Mouse (Mus musculus) midbrain, embryonic 14.5 days (tissue): Measurements from ENCODE around the gene Slc40a1. TPM values are rescaled to one million over a fixed set of nuclear protein-coding genes. Genes with fewer than 3 reads are reported as not detected.

ENCODE experiments used
- ATAC-seq: fragments of 200-750 bp; cut with Nextera tagmentation; 2 replicates; pipeline ENCODE4 v1.8.0; 2017; ENCODE audit warnings: moderate number of reproducible peaks, moderate library complexity; ENCODE audit not compliant: low FRiP score, low TSS enrichment
- DNase-seq: peaks from one replicate; pipeline ENCODE4 v3.0.0-alpha.2; 2015
- H3K27ac ChIP-seq: fragments of 300-500 bp; sonication (generic); replicated peaks from 2 replicates; pipeline ENCODE4 v1.5.1; 2014; ENCODE audit warnings: mild to moderate bottlenecking, low read depth, low read length, moderate library complexity
- H3K27me3 ChIP-seq: fragments of 300-500 bp; sonication (generic); 2 replicates; pipeline ENCODE4 v1.6.1; 2014; ENCODE audit warnings: low read length, control low read depth, mixed read lengths; ENCODE audit not compliant: control insufficient read depth, insufficient read depth
- H3K36me3 ChIP-seq: fragments of 300-500 bp; sonication (generic); 2 replicates; pipeline ENCODE4 v1.6.1; 2014; ENCODE audit warnings: low read length, control low read depth; ENCODE audit not compliant: control insufficient read depth, insufficient read depth
- H3K4me1 ChIP-seq: fragments of 300-500 bp; sonication (generic); 2 replicates; pipeline ENCODE4 v1.6.1; 2014; ENCODE audit warnings: mild to moderate bottlenecking, antibody characterized with exemption, low read length, control low read depth; ENCODE audit not compliant: control insufficient read depth, insufficient read depth
- H3K4me2 ChIP-seq: fragments of 300-500 bp; sonication (generic); 2 replicates; pipeline ENCODE4 v1.6.1; 2014; ENCODE audit warnings: mild to moderate bottlenecking, low read length, moderate library complexity
- H3K4me3 ChIP-seq: fragments of 300-500 bp; sonication (generic); replicated peaks from 2 replicates; pipeline ENCODE4 v1.5.1; 2014; ENCODE audit warnings: low read depth, low read length
- H3K9ac ChIP-seq: fragments of 300-500 bp; sonication (generic); replicated peaks from 2 replicates; pipeline ENCODE4 v1.6.1; 2014; ENCODE audit warnings: mild to moderate bottlenecking, low read length, moderate library complexity
- H3K9me3 ChIP-seq: fragments of 300-500 bp; sonication (generic); 2 replicates; pipeline ENCODE4 v1.6.1; 2016; ENCODE audit warnings: low read length, control low read depth, mixed read lengths; ENCODE audit not compliant: control insufficient read depth
- WGBS: fragments of 180-500 bp; shearing (Covaris S2); extraction: QIAGEN DNeasy Blood & Tissue Kit; methylation state at CpG from one replicate; pipeline ENCODE4 v1.1.7; 2014; 5-methylcytosine and 5-hydroxymethylcytosine counted together
- polyA plus RNA-seq: library from polyadenylated mRNA; unstranded; fragments of >200 nt; fragmentation: Nextera tagmentation; extraction: Ambion mirVana; gene quantifications from 2 replicates; pipeline ENCODE4 v1.2.1, GENCODE M21; 2014

Slc40a1 gene
- polyA plus RNA-seq, 1 experiment from 2014 or later, result 37.1 TPM

DNA sequence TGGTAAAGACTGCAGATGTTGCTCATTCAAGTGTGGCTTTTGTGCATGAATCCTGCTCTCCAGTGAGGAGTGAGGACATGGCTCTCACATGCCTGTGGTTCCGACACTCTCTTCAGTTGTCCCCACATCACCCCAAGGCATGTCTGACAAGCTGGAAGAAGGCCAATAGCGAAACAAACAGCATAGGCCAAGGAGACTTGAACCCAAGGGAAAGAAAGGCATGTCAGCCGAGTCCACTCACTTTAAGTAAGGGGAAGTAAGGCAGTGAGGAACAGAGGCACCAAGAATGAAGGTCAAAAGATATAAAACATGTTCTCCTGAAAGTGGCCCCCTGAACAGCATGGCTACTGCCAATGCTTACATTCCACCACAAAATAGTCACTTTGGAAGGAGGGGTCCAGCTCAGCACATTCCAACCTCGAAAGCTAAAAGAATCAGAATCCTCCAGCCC, 61.7 kb downstream of the Slc40a1 start:
- Histone ChIP-seq H3K27me3 (no peaks in the 10 kb centered on the region), H3K9me3 (no peaks in the 10 kb centered on the region), H3K27ac (no peak overlapping the region), H3K4me3 (no peak overlapping the region), H3K36me3 (no peaks in the 10 kb centered on the region), H3K9ac (no peak overlapping the region), H3K4me1 (no peaks in the 10 kb centered on the region), H3K4me2 (no peak overlapping the region)
- WGBS, result 77% methylated on average over 4 of the region's 4 CpGs
- ATAC-seq (no peak), DNase-seq (no peak)

DNA sequence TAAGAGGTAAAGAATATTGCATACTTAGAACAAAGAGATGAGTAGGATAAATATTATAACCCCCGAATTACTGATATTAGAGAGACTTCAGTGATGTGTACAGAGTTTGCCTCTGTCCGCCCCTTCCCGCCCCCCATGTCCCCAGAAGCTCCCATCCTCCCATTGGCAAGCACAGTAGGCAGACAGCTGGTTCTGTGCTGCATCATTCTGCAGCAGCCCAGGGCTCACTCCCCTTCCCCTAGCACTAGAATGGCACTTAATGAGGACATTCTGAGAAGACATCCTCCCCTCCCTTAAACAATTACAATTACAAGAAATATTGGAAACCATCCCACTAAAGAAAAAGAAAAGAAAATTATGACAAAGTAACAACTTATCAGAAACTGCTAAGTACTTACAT, 62.7 kb downstream of the Slc40a1 start:
- WGBS, result 93% methylated on average over 3 of the region's 3 CpGs
- no peaks in the 10 kb centered on the region for H3K36me3 ChIP-seq
- no peak overlapping the region for H3K4me2 ChIP-seq
- no peak overlapping the region for H3K4me3 ChIP-seq
- ATAC-seq (no peak), DNase-seq (no peak)
- no peak overlapping the region for H3K27ac ChIP-seq
- H3K9me3 ChIP-seq, result no peaks in the 10 kb centered on the region
- no peaks in the 10 kb centered on the region for H3K27me3 ChIP-seq
- no peak overlapping the region for H3K9ac ChIP-seq
- H3K4me1 ChIP-seq, result no peaks in the 10 kb centered on the region

DNA sequence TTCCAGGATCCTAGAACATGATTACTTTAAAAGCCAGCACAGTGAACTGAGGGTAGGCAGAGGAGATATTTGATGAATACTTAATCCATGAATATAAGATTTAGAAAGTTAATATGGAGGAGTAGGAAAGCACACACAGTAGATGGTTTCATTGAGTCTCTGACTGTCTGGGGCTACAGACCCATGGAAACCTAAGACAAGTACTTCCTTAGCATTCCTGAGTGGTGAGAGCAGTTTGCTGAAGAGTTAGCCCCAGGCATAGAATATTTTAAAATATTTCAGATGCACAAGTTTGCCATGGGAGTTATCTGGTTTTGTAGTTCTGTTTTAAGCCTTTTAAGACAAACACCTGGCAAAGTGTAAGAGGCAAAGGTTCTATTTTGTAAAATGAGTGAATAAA, 65.2 kb downstream of the Slc40a1 start:
- Histone ChIP-seq H3K9ac (no peak overlapping the region), H3K4me2 (no peak overlapping the region), H3K9me3 (no peaks in the 10 kb centered on the region), H3K27ac (no peak overlapping the region), H3K27me3 (no peaks in the 10 kb centered on the region), H3K4me1 (no peaks in the 10 kb centered on the region), H3K36me3 (no peaks in the 10 kb centered on the region), H3K4me3 (no peak overlapping the region)
- ATAC-seq, result no peak
- DNase-seq, result no peak

DNA sequence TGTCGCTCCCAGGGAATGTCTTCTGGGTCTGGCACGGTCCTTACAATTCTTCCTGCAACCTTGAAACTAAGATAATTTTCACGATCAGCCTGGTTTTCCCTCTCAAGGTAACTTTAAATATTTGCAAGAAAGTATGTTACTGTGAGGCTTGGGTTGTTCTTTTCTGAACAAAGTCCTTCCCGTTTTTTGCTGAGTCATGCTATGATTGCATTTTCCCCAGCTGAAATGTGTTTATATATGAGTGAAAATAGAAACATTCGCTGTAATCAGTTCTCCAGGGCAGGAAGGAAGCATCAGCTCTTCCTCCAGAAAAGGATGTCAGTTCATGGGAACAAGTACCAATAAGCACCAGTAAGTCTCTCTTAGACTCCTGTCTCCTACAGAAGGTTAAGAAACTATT, 66.0 kb downstream of the Slc40a1 start:
- 83% methylated on average over 5 of the region's 5 CpGs for WGBS
- ATAC-seq (no peak), DNase-seq (peak; percentile 9)

More for the DNA sequence above, 66.0 kb downstream of the Slc40a1 start:
- Histone ChIP-seq H3K4me3 (no peak overlapping the region), H3K4me1 (no peaks in the 10 kb centered on the region), H3K36me3 (no peaks in the 10 kb centered on the region), H3K4me2 (no peak overlapping the region), H3K9me3 (no peaks in the 10 kb centered on the region), H3K9ac (no peak overlapping the region), H3K27ac (no peak overlapping the region), H3K27me3 (no peaks in the 10 kb centered on the region)

Other genes with a start within 250 kb of the Slc40a1 start
- 62.7 and 66.0 TPM in 2 replicates for gene Wdr75, start 131.4 kb downstream of the Slc40a1 start, polyA plus RNA-seq
- not detected in 2 replicates for gene Gm5269, start 36.2 kb downstream of the Slc40a1 start, polyA plus RNA-seq
- 4.4 and 5.1 TPM in 2 replicates for gene Dnah7b, start 139.8 kb upstream of the Slc40a1 start, polyA plus RNA-seq